Mouse (Mus musculus) heart, postnatal 0 days (tissue): Measurements from ENCODE around the gene Gna13. TPM values are rescaled to one million over a fixed set of nuclear protein-coding genes. Genes with fewer than 3 reads are reported as not detected.

Experiments used
- ATAC-seq: fragments of 200-750 bp; cut with Nextera tagmentation; 2 replicates; pipeline ENCODE4 v1.8.0; 2017; ENCODE audit warnings: low read depth, moderate number of reproducible peaks, moderate library complexity; ENCODE audit not compliant: insufficient read depth
- DNase-seq: peaks from one replicate; pipeline ENCODE4 v3.0.0-alpha.2; 2016; ENCODE audit warnings: low spot score
- H3K27ac ChIP-seq: fragments of 300-500 bp; sonication (generic); 2 replicates; pipeline ENCODE4 v1.5.1; 2014; ENCODE audit warnings: low read depth, mild to moderate bottlenecking
- H3K27me3 ChIP-seq: fragments of 300-500 bp; sonication (generic); 2 replicates; pipeline ENCODE4 v1.6.1; 2014; ENCODE audit warnings: low read length, mixed read lengths; ENCODE audit not compliant: control insufficient read depth, insufficient read depth
- H3K36me3 ChIP-seq: fragments of 300-500 bp; sonication (generic); replicated peaks from 2 replicates; pipeline ENCODE4 v1.6.1; 2014; ENCODE audit warnings: low read length, mixed read lengths; ENCODE audit not compliant: control insufficient read depth, insufficient read depth
- H3K4me1 ChIP-seq: fragments of 300-500 bp; sonication (generic); 2 replicates; pipeline ENCODE4 v1.6.1; 2014; ENCODE audit warnings: antibody characterized with exemption; ENCODE audit not compliant: control insufficient read depth, insufficient read depth
- H3K4me2 ChIP-seq: fragments of 300-500 bp; sonication (generic); 2 replicates; pipeline ENCODE4 v1.6.1; 2014; ENCODE audit warnings: low read depth, mild to moderate bottlenecking, low read length, moderate library complexity
- H3K4me3 ChIP-seq: fragments of 300-500 bp; sonication (generic); 2 replicates; pipeline ENCODE4 v1.5.1; 2014; ENCODE audit warnings: low read depth, low read length
- H3K9ac ChIP-seq: fragments of 300-500 bp; sonication (generic); replicated peaks from 2 replicates; pipeline ENCODE4 v1.6.1; 2014; ENCODE audit warnings: low read depth, low read length, mixed read lengths
- H3K9me3 ChIP-seq: fragments of 300-500 bp; sonication (generic); replicated peaks from 2 replicates; pipeline ENCODE4 v1.6.1; 2016; ENCODE audit warnings: low read length; ENCODE audit not compliant: control insufficient read depth
- CTCF ChIP-seq: IDR thresholded peaks from 2 replicates; pipeline ENCODE4 v1.5.1; 2016; ENCODE audit warnings: antibody characterized with exemption, control low read depth, low read depth
- EP300 ChIP-seq: IDR thresholded peaks from 2 replicates; pipeline ENCODE4 v1.6.1; 2016; ENCODE audit warnings: antibody characterized with exemption, low read depth
- WGBS: fragments of 180-500 bp; shearing (Covaris S2); extraction: QIAGEN DNeasy Blood & Tissue Kit; methylation state at CpG from one replicate; pipeline ENCODE4 v1.1.7; 2014; 5-methylcytosine and 5-hydroxymethylcytosine counted together
- polyA plus RNA-seq: library from polyadenylated mRNA; unstranded; fragments of >200 nt; fragmentation: Nextera tagmentation; extraction: Ambion mirVana; gene quantifications from 2 replicates; pipeline ENCODE4 v1.2.1, GENCODE M21; 2015
- total RNA-seq: library from RNA; depleted of rRNA; stranded (reverse); fragments of >200 nt; gene quantifications from 2 replicates; pipeline ENCODE4 v1.2.3, GENCODE M21; 2014; ENCODE audit warnings: low replicate concordance; rRNA removed

Gene Gna13
- total RNA-seq = 42.3 and 42.7 TPM in 2 replicates
- polyA plus RNA-seq = 25.5 and 28.0 TPM in 2 replicates

- H3K4me1 ChIP-seq = peaks cover 49% of the 10 kb centered on the region
- peak within 1 kb of the TSS; percentile 77 for H3K9ac ChIP-seq
- peak within 1 kb of the TSS; percentile 78 for H3K4me2 ChIP-seq
- under 1% methylated on average over 60 of the region's 89 CpGs for WGBS
- ATAC-seq = peak; percentile 79
- H3K4me3 ChIP-seq = peak within 1 kb of the TSS; percentile 67
- no peaks in the 10 kb centered on the region for H3K9me3 ChIP-seq
- H3K27me3 ChIP-seq = no peaks in the 10 kb centered on the region
- TF ChIP-seq CTCF = no peak
- TF ChIP-seq EP300 = no peak
- peaks cover 16% of the 10 kb centered on the region for H3K36me3 ChIP-seq
- peak within 1 kb of the TSS; percentile 98 for H3K27ac ChIP-seq
- DNase-seq = peak; percentile 93
These were observed at the start of gene Gna13 for GRCm38 (mm10) chr11:109362463-109363190. Gna13 (plus strand) TSS chr11:109362831.

GRCm38 (mm10) chr11:109316921-109317320 is 45.7 kb upstream of the Gna13 start:
- no peak overlapping the region for H3K4me3 ChIP-seq
- ATAC-seq (no peak), DNase-seq (peak; percentile 45)
- no peak overlapping the region for H3K4me2 ChIP-seq
- no peak for TF ChIP-seq EP300
- peak; percentile 71 for TF ChIP-seq CTCF
- H3K4me1 ChIP-seq = no peaks in the 10 kb centered on the region
- no peaks in the 10 kb centered on the region for H3K9me3 ChIP-seq
- no peak overlapping the region for H3K27ac ChIP-seq
- H3K9ac ChIP-seq = no peak overlapping the region
- no peaks in the 10 kb centered on the region for H3K36me3 ChIP-seq
- 32% methylated on average over 4 of the region's 4 CpGs for WGBS
- no peaks in the 10 kb centered on the region; the same call in 1 of the 2 replicates for H3K27me3 ChIP-seq

GRCm38 (mm10) chr11:109319471-109319870 is 43.2 kb upstream of the Gna13 start:
- no peak overlapping the region for H3K27ac ChIP-seq
- no peaks in the 10 kb centered on the region for H3K36me3 ChIP-seq
- no peaks in the 10 kb centered on the region for H3K9me3 ChIP-seq
- H3K4me1 ChIP-seq = no peaks in the 10 kb centered on the region
- H3K4me3 ChIP-seq = no peak overlapping the region
- no peak overlapping the region for H3K4me2 ChIP-seq
- no peaks in the 10 kb centered on the region for H3K27me3 ChIP-seq
- H3K9ac ChIP-seq = no peak overlapping the region
- ATAC-seq (no peak), DNase-seq (no peak)
- TF ChIP-seq CTCF (no peak), EP300 (no peak)
- WGBS = 78% methylated on average over 4 of the region's 4 CpGs

GRCm38 (mm10) chr11:109319946-109320345 is 42.7 kb upstream of the Gna13 start:
- no peaks in the 10 kb centered on the region for H3K27me3 ChIP-seq
- WGBS = 82% methylated on average over 5 of the region's 5 CpGs
- no peak for TF ChIP-seq CTCF
- no peak for TF ChIP-seq EP300
- no peak overlapping the region for H3K4me3 ChIP-seq
- no peak for ATAC-seq
- H3K36me3 ChIP-seq = no peaks in the 10 kb centered on the region
- no peaks in the 10 kb centered on the region for H3K9me3 ChIP-seq
- no peak overlapping the region for H3K4me2 ChIP-seq
- no peak overlapping the region for H3K9ac ChIP-seq
- DNase-seq = no peak
- no peaks in the 10 kb centered on the region for H3K4me1 ChIP-seq
- no peak overlapping the region for H3K27ac ChIP-seq

- DNase-seq = no peak
- Histone ChIP-seq H3K27ac (no peak overlapping the region), H3K9me3 (no peaks in the 10 kb centered on the region), H3K27me3 (no peaks in the 10 kb centered on the region), H3K36me3 (no peaks in the 10 kb centered on the region), H3K9ac (no peak overlapping the region), H3K4me3 (no peak overlapping the region), H3K4me2 (no peak overlapping the region), H3K4me1 (no peaks in the 10 kb centered on the region)
- 45% methylated on average over 8 of the region's 8 CpGs for WGBS
- TF ChIP-seq EP300 (no peak), CTCF (no peak)
- no peak for ATAC-seq
These were observed 42.2 kb upstream of the Gna13 start for GRCm38 (mm10) chr11:109320361-109320933.
